Mouse (Mus musculus) liver, postnatal 0 days (tissue): ENCODE results near the gene Lepr.

ENCODE experiments used
- CTCF ChIP-seq: sonication (generic); IDR thresholded peaks from 2 replicates; pipeline ENCODE4 v1.5.1; 2016; ENCODE audit warnings: antibody characterized with exemption, low read depth
- EP300 ChIP-seq: IDR thresholded peaks from 2 replicates; pipeline ENCODE4 v1.6.1; 2016; ENCODE audit warnings: antibody characterized with exemption, low read depth, mild to moderate bottlenecking

DNA sequence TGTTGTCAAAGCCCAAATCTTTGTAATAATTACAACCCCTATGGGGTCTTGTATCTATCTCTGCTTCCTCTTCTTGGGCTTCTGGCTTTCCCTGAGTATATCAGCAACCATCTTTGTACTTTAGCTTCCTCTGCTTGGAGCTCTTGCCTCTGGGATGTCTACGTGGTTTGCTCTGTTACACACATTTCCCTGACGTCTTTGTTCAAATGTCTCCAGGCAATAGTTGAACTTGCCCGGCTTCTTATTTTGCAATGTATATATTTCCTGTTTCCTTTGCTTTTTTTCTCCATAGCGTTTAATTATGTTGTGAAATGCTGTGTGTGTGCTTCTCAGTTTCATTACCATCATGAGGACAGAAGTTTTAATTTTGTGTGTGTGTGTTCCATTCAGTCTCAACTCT lies 4.5 kb downstream of the Lepr start:
- no peak for TF ChIP-seq CTCF
- no peak for TF ChIP-seq EP300
